Mouse (Mus musculus): ENCODE data around the gene Kcnk1. TPM values are rescaled to one million over a fixed set of nuclear protein-coding genes. Genes with fewer than 3 reads are reported as not detected.

Gene Kcnk1
- total RNA-seq (2021), result under 1 TPM; 0.77 to 0.98 TPM

DNA sequence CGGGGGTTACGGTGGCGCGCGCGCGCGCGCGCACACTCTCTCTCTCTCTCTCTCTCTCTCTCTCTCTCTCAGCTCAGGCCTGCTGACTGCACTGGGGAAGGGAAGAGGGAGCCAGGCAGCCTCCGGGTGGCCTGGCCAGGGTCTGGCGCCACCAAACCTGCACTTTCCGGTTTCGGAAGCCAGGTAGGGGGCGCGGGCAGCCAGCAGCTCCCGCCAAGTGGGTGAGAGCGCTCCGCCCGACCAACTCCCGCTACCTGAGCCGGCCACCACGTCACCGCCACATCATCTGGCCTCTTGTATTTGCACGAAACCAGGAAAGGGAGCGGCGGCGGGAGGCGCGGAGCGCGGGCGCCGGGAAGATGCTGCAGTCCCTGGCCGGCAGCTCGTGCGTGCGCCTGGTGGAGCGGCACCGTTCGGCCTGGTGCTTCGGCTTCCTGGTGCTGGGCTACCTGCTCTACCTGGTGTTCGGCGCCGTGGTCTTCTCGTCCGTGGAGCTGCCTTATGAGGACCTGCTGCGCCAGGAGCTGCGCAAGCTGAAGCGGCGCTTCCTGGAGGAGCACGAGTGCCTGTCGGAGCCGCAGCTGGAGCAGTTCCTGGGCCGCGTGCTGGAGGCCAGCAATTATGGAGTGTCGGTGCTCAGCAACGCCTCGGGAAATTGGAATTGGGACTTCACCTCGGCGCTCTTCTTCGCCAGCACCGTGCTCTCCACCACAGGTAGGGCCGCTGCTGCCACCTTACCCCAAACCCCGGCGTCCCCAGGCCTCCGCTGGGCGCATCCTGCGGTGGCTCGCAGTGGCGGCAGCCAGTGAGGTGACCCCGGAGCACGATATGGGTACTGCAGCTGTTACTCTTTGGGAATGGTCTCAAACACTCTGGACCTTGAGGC lies at the start of gene Kcnk1:
Gene Kcnk1 (plus strand): TSS at position 70 of the 886 bp plus-strand sequence.
- DNase-seq, result peak; percentile 17

DNA sequence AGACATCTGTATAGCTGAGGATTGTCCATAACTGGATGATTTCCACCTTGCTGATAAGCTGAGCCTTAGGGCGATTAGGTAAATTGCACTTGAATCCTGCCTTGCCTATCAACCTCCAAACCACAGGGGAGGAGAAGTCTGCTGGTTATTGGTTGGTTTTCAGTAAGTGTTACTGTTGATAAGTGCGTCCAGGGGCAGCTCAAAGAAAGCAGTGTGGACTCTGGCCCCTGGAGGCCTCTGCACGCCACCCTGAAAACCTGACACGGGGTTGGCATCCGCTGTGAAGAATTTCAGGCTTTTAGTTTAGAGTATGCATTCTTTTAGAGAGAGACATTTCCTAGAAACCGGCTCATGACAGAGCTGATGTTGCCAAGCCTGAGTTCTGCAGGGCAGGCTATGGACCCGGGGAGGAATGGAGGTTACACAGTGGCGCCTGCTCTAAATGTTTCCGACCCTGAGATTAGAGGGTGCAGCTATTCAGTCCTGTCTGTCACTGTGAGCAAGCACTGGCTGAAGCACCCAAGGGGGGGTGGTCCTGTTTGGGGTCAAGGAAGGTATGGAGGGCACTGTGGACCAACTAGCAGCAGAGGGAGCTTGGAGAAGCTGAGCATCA lies 46.2 kb upstream of the Kcnk1 start:
- no peak for DNase-seq

DNA sequence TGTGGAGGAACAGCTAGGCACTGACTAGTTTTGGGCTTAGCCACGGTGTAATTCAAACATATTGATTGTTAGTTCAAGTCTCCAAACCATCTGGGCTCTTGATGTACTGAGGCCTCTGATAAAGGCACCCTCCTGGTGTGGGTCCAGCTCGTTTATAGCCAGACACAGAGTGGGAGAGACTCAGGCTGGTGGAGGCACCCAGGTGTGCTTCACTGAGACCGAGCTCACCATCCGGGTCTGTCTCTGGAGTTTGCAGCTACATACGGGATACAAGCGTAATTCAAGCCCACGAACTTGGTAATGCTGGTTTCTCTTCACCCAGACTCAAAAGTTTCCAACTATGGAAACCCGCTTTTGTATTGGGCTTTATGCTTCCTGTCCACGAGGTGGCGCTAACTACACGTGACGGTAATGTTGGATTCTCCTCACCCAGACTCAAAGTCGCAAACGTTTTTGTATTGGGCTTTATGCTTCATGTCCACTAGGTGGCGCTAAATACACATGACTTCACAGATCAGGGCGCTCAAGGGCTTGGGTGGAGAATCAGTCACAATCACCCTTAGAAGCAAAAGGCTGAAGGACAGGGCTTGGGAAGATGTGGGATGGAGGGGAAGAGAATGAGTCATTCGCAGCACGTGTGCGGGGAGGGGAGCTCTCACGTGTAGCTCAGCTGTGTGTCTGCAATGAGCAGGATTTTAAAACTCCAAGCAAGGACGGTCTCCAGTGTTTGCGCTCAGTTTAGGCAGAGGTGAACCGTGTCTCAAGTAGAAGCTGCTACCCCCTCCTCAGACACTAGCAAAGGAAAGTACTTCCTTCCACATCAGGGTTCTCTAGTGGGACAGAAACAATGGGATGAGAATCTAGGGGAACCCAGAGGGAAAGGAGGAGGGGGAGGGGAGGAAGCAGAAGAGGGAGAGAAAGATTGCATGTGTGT lies 44.7 kb upstream of the Kcnk1 start:
- DNase-seq, result peak; percentile 85

DNA sequence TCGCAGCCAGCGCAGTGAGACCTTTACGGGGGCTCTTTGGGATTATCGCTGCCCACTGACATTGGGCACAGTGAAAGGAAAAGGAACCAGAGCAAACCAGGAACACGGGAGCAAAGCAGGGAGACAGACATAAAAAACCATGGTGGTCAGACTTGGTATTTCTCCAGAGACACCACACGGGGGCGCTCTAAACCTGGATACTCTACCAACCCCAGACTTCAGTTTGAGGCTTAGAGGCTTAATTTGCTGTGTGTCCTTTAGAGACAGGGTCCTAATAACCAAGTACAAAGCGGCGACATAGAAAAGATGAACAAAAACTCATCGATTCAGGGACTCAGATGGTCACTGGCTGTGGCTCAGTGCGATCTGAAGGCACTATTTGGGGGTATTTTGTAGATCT lies 39.3 kb upstream of the Kcnk1 start:
- peak; percentile 48 for DNase-seq

DNA sequence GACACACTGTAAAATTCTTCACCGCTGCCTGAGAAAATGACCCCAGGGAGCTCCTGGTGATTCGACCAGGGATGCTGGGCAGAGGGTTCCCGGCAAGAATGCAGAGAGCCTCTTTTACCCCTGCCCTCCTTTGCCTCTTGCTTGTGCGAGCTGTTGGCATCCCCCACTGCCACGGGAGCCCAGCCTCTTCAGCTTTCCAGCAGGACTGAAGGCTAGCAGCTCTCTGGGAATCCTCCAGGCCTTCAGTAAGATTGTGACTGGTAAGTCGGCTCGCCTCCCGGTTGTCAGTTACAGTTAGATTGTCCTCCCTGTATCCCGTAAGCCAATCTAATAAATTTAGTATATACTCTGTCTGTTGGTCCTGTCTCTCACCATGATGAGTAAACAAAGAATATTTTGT lies 38.2 kb upstream of the Kcnk1 start:
- DNase-seq, result no peak

DNA sequence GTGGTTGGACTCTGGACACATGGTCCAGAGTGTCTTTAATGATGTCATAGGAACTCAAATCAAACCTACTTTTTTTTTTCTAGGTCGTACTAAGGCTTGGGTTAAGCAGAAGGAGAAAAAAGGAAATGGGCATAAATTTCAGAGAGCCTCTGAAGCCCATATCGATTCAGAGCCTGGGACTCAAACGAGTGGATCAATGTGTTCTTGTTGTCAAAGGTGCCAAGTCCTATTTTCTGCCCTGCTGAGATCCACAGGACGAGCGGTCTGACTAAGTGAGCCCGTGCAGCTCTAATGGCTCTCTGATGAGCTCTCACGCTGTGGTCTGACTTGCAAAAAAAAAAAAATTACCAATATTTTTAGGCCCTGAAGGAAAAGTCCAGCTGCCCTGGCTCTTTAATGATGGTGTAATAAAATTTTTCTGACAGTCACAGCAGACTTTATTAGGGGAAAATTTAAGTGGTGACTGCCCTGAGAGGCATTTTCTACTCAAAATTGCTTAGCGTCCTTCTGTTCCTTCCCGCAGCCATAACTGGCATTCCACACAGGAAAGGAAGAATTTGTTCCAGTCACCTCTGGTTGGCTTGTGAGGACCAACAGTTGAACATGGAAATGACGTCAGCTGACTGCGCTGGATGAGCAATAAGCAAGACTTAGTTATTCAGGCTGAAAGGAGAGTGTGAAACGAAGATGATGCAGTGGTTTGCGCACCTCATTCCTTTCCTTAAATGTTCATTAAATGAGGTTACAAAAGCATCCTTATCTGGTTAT lies 37.6 kb upstream of the Kcnk1 start:
- no peak for DNase-seq

DNA sequence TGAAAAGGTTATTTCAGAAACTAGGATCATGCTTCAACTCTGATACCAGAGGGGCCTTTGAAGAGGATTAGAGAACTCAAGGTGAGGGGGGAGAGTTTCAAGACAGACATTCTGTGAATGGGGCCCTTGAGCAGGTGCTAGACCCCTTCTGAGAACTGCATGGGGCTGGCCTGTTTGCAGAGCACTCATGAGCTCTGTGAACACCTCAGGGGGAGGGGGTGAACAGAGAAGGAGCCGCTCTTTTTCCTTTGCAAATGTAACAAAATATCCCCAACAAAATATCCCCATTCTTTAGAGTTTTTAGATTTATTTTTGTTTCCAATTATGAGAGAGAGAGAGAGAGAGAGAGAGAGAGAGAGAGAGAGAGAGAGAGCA lies 37.0 kb upstream of the Kcnk1 start:
- DNase-seq, result no peak

DNA sequence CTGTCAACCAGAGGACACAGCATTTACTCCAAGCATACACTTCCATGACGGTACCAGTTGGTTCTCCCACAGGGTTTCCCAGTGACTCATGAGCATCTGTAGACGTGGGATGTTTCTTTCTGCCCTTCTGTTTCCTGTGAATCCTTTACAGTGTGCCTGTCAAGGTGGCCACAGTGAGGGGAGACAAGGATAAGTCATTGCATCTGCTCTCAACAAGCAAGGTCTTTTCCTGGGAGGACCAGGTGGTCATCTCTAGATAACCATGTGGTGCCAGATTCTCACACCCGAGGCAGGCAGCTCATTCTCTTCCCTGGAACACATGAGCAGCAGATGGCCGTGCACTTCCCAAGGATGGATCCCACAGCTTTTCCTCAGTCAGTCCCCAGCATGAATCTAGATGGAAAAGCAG lies 35.6 kb upstream of the Kcnk1 start:
- no peak for DNase-seq

DNA sequence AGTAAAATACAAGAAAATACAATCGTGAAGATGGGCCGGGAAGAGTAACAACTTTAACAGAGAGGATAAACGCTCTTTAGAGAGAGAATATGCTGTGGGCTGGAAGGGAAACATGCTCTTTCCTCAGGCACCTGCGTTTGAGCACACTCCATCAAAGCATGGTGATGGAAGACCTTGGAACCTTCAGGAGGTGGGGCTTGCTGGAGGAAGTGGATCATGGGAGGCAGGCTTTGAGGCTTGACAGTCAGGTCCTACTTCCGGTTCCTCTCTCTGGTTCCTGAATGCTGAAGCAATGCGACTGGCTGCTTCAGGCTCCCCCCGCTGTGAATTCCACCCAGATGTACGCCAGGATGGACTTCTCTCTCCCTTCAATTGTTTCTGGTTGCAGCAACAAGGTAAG lies 34.9 kb upstream of the Kcnk1 start:
- DNase-seq, result no peak

DNA sequence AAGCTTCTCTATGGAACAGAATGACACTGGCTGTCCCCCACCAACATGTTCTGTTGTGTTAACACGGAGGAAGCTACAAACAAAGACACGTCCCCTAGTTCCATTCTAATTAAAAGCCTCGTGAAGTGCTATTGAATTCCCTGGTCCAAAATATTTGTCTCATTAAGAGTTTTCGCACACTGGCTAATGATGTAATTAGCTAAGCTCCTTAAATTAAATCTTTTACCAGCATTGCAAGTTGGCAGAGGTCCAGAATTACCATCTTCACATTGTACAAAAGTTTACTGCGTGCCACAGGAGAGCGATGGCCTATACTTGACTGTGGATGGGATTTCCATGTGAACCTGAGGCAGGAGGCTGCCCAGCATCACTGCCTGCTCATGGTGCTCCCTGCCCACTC lies 33.2 kb upstream of the Kcnk1 start:
- no peak for DNase-seq

DNA sequence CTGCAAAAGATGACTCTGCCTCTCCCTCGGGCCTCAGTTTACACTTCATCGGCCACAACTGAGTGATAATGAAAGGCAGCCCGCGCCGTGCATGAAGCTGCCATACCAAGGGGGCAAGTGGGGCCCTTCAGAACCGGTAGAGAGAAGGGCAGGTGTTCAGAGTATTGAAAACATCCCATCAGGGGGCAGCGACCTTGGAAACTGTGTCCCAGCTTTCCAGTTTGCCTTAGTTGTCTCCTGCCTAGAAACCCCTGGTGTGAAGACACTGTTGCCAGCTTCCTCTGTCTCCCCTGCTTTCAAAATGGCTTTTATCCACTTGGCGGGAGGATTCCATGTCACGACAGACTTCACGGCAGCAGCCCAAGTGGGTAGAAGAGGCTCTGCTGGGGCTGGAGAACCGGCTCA lies 31.2 kb upstream of the Kcnk1 start:
- no peak for DNase-seq

DNA sequence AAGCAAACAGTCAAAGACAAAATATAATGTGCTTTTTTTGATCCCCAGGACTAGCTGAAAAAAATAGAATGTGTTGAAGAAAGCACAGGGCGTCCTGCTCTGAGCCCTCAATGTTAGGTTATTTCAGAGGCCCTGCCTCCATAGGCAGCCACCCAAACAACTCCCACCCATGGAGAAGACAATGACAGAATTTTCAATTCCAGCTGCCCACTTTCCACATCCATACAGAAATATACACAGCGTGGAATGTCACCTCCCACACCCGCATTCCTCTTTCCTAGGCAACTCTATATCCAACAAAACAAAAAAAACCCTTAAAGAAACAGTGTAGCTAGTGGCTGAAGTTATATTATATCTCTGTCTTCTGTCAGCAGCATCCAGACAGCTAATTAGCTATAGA lies 23.6 kb upstream of the Kcnk1 start:
- no peak for DNase-seq

DNA sequence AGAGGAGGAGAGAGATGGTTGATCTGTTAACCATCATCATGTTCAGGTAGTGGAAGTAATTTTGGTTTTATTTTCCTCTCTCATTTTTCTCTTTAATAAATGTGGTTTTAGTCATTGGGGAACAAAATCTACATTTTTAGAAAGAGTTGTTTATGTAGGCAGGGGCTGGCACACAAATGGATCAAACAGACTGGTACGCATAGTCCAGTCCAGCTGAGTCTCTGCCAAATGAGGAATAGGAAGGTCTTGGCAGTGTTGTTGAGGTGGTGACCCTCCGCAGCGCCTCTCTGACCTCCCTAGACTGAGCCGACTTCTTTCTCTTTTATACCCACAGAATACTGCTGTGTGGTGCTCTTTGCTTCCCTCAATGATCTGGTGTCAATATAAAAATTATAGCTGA lies 19.0 kb upstream of the Kcnk1 start:
- no peak for DNase-seq

DNA sequence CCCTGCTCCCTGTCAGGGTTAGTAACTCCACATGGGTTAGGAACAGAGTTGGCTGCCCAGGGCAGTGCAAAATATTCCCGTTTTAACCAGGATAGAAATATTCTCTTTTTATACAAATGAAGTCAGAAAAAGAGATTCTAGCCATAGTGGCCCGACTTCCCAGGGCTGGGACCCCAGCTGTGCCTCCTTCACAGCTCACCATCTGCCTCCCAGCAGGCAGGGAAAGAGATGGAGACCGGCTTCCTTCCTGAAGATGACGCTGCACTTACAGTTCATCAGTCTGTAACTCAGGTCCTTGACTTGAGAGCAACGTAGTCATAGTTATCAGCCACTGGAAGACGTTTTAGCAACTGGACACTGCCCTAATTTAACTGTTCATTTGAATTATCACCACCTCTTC lies 14.1 kb upstream of the Kcnk1 start:
- no peak for DNase-seq

DNA sequence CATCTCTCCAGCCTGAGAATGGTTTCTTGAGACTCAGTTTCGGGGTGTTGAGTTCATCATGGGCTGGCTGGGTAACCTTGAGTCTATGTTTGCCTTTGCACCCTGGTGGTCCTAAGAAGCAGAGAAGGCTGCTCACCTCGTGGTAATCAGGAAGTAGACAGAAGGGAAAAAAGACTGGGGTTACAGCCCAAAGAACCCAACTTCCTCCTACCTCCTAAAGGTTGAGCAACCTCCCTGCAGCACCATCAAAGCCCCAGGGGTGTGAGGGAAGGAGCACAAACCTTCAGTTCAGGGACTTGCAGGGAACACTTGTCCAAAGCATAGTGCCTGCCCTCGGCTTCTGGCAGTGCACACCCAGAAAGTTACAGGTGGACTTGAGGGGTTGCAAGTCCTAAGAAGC lies 11.5 kb upstream of the Kcnk1 start:
- no peak for DNase-seq

DNA sequence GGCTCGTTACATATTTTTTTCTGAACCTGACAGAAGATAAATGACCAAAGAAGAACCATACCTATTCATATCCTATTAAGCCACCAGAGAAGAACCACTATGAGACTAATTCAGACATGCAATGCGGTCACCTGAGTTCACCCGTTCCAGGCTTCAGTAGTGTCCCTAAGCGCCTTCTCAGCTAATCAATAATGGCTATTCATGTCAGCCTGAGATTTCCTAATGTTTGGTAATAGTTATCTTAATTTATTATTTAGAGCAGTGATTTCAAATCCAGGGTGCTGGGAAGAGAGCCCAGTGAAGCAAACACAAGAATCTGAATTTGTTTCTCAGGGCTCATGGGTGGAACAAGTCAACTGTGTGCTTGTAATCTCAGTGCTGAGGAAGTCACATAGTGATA lies 10.8 kb upstream of the Kcnk1 start:
- no peak for DNase-seq

DNA sequence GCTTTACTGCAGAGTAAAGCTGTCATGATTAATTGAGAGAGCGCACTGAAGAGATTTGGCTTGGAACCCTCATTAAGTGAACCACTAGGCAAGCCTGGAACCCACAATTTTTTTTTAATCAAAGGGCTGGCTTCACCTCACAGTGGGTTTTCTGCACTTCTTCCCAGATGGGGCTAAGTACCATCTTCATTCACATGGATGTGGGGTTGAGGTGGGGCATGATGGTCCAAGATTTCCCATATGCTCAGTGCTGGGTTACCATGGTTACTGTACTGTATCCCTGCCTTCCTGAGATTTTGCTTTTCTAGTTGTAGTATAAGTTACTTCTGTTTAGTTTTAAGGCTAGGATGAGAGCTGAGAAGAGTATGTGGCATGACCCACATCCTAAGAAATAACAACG lies 9.6 kb upstream of the Kcnk1 start:
- no peak for DNase-seq

DNA sequence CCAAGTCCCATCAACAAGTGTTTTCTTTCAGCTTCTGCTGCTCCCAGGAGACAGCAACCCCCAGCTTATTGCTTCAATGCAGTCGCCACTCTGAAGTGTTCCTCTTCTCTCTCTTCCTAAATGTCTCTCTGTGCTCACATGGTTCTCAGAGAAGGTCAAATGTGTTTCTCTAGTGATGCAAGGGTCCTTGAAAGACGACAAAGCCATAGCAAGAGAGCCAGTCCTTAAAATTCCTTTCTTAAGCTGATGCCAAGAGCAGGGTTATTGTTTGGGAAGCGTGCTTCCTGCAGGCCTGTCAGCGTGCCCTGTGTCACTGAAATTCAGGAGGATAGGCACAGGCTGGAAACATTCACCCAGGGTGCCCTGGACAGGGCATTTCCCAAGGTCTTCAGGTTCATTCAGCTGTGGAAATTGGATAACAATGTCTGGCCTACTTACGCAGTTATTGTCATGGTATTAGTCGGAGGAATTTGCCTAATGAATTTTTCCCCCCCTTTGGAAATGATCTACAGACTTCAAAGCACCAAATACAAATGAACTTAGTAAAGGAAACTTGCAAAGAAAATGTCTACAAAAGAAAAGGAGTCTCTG lies 7.9 kb upstream of the Kcnk1 start:
- DNase-seq, result no peak

DNA sequence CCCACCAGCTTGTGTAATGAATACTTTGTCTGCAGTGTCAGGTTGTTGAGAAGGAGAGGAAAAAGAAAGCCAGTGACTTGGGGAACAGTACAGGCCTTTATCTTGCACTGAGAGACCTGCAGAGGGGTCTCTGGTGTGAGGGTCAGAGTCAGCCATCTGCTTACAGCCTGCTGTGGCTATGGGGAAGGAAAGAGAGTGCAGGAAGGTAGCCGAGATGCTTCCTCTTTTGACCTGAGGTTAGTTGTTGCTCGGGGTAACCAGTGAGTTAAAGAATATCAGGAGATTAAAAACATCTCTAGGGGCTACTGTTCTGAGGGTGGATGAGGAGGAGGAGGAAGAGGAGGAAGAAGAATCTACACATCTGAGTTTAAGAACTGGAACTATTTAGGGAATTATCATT lies 7.0 kb upstream of the Kcnk1 start:
- DNase-seq, result no peak

DNA sequence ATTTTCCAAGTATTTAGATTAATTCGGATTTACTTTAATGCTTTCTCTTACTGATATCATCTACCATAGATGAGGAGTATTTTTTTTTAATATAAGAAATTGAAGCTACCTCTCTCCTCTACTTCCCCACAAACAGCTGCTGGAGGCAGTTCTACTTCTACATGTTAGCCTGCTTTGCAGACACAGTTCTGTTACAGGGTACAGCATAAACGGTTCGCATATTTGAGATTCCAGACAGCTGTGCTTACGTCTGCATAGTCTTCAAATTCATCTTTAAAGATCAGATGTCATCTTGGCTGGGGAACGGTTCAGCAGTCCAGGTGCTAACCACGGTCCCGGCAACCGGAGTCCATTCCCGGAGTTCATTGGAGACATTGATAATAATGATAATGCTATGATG lies 1.3 kb upstream of the Kcnk1 start:
- no peak for DNase-seq

DNA sequence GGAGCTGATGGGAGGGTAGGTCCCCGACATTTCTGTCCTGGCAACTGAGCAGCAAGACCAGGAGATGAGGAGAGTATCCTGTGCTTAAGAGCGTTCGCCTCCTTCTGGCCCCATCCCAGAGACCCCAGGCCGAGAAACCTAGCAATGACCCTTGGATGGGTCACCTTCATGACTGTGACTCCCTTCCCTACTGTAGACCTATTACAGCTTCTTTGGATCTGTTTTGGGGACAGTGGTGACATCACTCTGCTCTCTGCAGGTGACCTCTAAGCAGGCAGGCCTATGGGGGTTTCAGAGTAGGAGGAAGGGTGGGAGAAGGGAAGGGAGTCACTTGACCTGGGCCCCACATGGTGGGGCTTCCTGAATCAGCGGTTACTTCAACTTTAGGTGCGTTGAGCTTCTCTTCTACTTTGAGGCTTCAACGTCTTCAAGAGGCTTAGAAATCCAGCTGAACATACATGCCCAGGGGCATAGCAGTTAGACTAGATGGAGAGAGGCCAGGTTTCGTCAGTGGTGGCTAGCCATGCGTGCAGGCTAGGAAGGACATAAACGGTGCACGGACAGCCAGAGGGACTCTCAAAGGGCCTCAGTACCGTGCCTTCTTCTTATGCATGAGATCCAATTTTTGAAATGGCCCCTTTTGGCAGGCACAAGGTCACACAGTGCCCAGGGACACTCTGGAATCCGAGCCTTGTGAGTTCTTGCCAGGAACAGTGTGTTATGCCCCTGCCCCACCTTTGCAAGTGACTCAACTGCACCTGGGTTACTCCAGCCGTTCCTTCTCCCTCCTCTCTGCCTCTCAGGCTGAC lies 1.3 kb downstream of the Kcnk1 start:
- no peak for DNase-seq
